Mouse (Mus musculus) stomach, embryonic 16.5 days (tissue): Measurements from ENCODE around the gene Dennd2c. TPM values are rescaled to one million over a fixed set of nuclear protein-coding genes. Genes with fewer than 3 reads are reported as not detected.

Source experiments
- ATAC-seq: fragments of 200-750 bp; cut with Nextera tagmentation; 2 replicates; pipeline ENCODE4 v1.8.0; 2017; ENCODE audit warnings: moderate number of reproducible peaks, moderate TSS enrichment; ENCODE audit not compliant: insufficient read depth, low FRiP score
- H3K27ac ChIP-seq: fragments of 300-500 bp; sonication (generic); 2 replicates; pipeline ENCODE4 v1.5.1; 2014; ENCODE audit warnings: low read length
- H3K27me3 ChIP-seq: fragments of 300-500 bp; sonication (generic); 2 replicates; pipeline ENCODE4 v1.6.1; 2014; ENCODE audit warnings: low read length, control low read depth, mixed read lengths; ENCODE audit not compliant: control insufficient read depth, insufficient read depth
- H3K36me3 ChIP-seq: fragments of 300-500 bp; sonication (generic); 2 replicates; pipeline ENCODE4 v1.6.1; 2014; ENCODE audit warnings: low read length; ENCODE audit not compliant: control insufficient read depth, insufficient read depth
- H3K4me1 ChIP-seq: fragments of 300-500 bp; sonication (generic); 2 replicates; pipeline ENCODE4 v1.6.1; 2014; ENCODE audit warnings: low read length, control low read depth, mixed read lengths; ENCODE audit not compliant: control insufficient read depth, insufficient read depth
- H3K4me2 ChIP-seq: fragments of 300-500 bp; sonication (generic); 2 replicates; pipeline ENCODE4 v1.6.1; 2014; ENCODE audit warnings: low read depth, low read length, mixed read lengths
- H3K4me3 ChIP-seq: fragments of 300-500 bp; sonication (generic); replicated peaks from 2 replicates; pipeline ENCODE4 v1.5.1; 2014; ENCODE audit warnings: mild to moderate bottlenecking, low read length
- H3K9ac ChIP-seq: fragments of 300-500 bp; sonication (generic); 2 replicates; pipeline ENCODE4 v1.6.1; 2014; ENCODE audit warnings: low read length
- H3K9me3 ChIP-seq: fragments of 300-500 bp; sonication (generic); replicated peaks from 2 replicates; pipeline ENCODE4 v1.6.1; 2016; ENCODE audit warnings: low read length, control low read depth; ENCODE audit not compliant: control insufficient read depth
- WGBS: fragments of 180-500 bp; shearing (Covaris S2); extraction: QIAGEN DNeasy Blood & Tissue Kit; methylation state at CpG from one replicate; pipeline ENCODE4 v1.1.7; 2014; 5-methylcytosine and 5-hydroxymethylcytosine counted together
- polyA plus RNA-seq: library from polyadenylated mRNA; unstranded; fragments of >200 nt; fragmentation: Nextera tagmentation; extraction: Ambion mirVana; gene quantifications from 2 replicates; pipeline ENCODE4 v1.2.1, GENCODE M21; 2015

The Dennd2c gene
- polyA plus RNA-seq, 1 experiment from 2014 or later = 9.9 TPM

- Histone ChIP-seq H3K4me1 (peaks cover 5% of the 10 kb centered on the region; the same call in 1 of the 2 replicates), H3K9me3 (no peaks in the 10 kb centered on the region), H3K4me3 (no peak overlapping the region), H3K4me2 (no peak overlapping the region), H3K9ac (no peak overlapping the region), H3K27ac (no peak overlapping the region), H3K36me3 (no peaks in the 10 kb centered on the region), H3K27me3 (no peaks in the 10 kb centered on the region)
- WGBS = 85% methylated on average over 10 of the region's 10 CpGs
- no peak for ATAC-seq
Measured at GRCm38 (mm10) chr3:103142366-103142765, 40.0 kb downstream of the Dennd2c start.

- WGBS = 83% methylated on average over 2 of the region's 2 CpGs
- H3K27ac ChIP-seq = peak overlapping the region; percentile 84
- no peak for ATAC-seq
Measured at GRCm38 (mm10) chr3:103145336-103145735, 42.9 kb downstream of the Dennd2c start.

GRCm38 (mm10) chr3:103145791-103146190 lies 43.4 kb downstream of the Dennd2c start:
- Histone ChIP-seq H3K9ac (no peak overlapping the region), H3K4me3 (no peak overlapping the region), H3K27ac (peak overlapping the region; percentile 84), H3K4me2 (no peak overlapping the region), H3K27me3 (no peaks in the 10 kb centered on the region), H3K36me3 (no peaks in the 10 kb centered on the region), H3K9me3 (no peaks in the 10 kb centered on the region), H3K4me1 (no peaks in the 10 kb centered on the region)
- ATAC-seq = no peak
- WGBS = 72% methylated on average over 4 of the region's 4 CpGs

More at GRCm38 (mm10) chr3:103145336-103145735, 42.9 kb downstream of the Dennd2c start:
- no peaks in the 10 kb centered on the region for H3K27me3 ChIP-seq
- H3K36me3 ChIP-seq = no peaks in the 10 kb centered on the region
- H3K9ac ChIP-seq = no peak overlapping the region
- no peak overlapping the region for H3K4me3 ChIP-seq
- no peak overlapping the region for H3K4me2 ChIP-seq
- H3K4me1 ChIP-seq = no peaks in the 10 kb centered on the region
- H3K9me3 ChIP-seq = no peaks in the 10 kb centered on the region

- H3K27me3 ChIP-seq = no peaks in the 10 kb centered on the region
- H3K4me2 ChIP-seq = no peak overlapping the region
- 64% methylated on average over 23 of the region's 23 CpGs for WGBS
- no peak overlapping the region for H3K9ac ChIP-seq
- H3K4me3 ChIP-seq = no peak overlapping the region
- no peaks in the 10 kb centered on the region for H3K36me3 ChIP-seq
- no peaks in the 10 kb centered on the region for H3K9me3 ChIP-seq
- no peaks in the 10 kb centered on the region for H3K4me1 ChIP-seq
- peak; percentile 81 for ATAC-seq
- H3K27ac ChIP-seq = peak overlapping the region; percentile 84
Measured at GRCm38 (mm10) chr3:103146330-103147166, 44.1 kb downstream of the Dennd2c start.

DNA sequence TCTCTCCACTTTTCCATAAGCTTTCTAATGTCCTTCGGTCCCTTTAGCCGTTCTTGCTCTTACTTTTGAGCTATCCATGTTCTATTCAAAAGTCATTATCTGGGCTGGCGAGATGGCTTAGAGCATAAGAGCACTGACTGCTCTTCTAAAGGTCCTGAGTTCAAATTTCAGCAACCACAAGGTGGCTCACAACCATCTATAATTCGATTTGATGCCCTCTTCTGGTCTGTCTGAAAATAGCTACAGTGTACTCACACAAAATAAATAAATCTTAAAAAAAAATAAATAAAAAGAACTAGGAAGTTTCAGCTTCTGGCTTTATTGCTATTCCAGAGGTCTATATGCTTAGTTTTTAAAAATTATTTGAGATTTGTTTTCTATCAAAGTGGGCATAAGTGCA lies 45.4 kb downstream of the Dennd2c start:
- ATAC-seq = no peak
- Histone ChIP-seq H3K9ac (no peak overlapping the region), H3K4me2 (no peak overlapping the region)

GRCm38 (mm10) chr3:103148941-103149340 lies 46.5 kb downstream of the Dennd2c start:
- Histone ChIP-seq H3K4me1 (no peaks in the 10 kb centered on the region), H3K4me3 (no peak overlapping the region), H3K27ac (no peak overlapping the region), H3K36me3 (peaks cover 4% of the 10 kb centered on the region; the same call in 1 of the 2 replicates), H3K9ac (no peak overlapping the region), H3K4me2 (no peak overlapping the region), H3K27me3 (no peaks in the 10 kb centered on the region), H3K9me3 (no peaks in the 10 kb centered on the region)
- WGBS = 89% methylated on average over 10 of the region's 10 CpGs
- ATAC-seq = no peak

More for the DNA sequence above, 45.4 kb downstream of the Dennd2c start:
- Histone ChIP-seq H3K36me3 (no peaks in the 10 kb centered on the region), H3K9me3 (no peaks in the 10 kb centered on the region), H3K4me1 (no peaks in the 10 kb centered on the region), H3K27me3 (no peaks in the 10 kb centered on the region), H3K27ac (peak overlapping the region; percentile 84; the same call in 1 of the 2 replicates), H3K4me3 (no peak overlapping the region)
- WGBS = 82% methylated on average over 4 of the region's 4 CpGs

DNA sequence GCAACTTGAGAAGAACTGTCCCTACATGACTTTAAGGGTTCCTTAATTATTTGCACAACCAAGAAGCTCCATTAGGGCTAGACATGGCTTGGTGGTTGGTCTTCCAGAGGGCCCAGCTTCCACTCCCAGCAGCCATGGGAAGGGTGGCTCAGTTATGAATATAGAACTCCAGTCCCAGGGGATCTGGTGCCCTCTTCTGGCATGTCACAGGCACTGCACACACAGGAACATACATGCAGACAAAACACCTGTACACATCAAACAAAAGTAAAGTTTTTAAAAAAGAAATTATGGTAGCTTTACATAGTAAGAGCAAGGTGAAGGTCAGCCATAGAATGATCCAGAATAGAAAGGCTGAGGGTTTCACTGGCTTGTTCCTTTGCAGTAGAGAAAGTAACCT lies 51.4 kb downstream of the Dennd2c start:
- Histone ChIP-seq H3K27me3 (no peaks in the 10 kb centered on the region), H3K9me3 (no peaks in the 10 kb centered on the region)
- ATAC-seq = no peak

DNA sequence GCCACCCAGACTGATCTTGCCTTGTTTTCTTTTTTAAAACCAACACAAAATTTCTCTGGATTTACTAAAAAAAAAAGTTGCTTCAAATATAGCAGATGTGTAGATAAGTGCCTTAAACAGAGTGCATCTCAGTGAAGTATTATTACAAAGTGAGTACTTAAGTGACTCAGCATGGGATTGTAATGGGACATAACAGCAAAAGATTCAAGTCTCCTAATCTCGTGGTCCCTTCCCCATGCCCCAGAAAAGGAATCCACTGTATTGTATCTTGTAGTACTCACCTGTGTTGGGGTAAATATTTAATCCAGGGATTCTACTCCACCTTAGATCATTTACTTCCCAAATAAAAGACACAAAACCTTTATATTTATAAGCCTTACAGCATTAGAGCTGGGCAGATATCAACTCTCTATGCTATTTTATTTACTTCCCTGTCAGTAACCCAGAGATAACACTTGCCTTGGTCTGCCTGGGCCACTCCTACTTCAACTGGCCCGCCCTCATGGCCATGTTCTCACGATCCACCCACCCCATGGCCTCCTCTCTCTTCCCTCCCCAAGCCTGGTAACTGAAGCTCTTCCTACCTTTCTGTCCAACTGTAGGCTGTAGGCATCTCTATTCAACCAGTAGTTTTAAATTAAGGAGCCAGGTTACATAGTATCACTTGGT lies 57.0 kb downstream of the Dennd2c start:
- Histone ChIP-seq H3K4me1 (no peaks in the 10 kb centered on the region), H3K4me3 (no peak overlapping the region), H3K27me3 (no peaks in the 10 kb centered on the region), H3K9ac (no peak overlapping the region), H3K9me3 (no peaks in the 10 kb centered on the region), H3K4me2 (no peak overlapping the region), H3K27ac (no peak overlapping the region), H3K36me3 (no peaks in the 10 kb centered on the region)
- 37% methylated on average over 3 of the region's 3 CpGs for WGBS
- no peak for ATAC-seq

More for the DNA sequence above, 51.4 kb downstream of the Dennd2c start:
- Histone ChIP-seq H3K27ac (no peak overlapping the region), H3K9ac (no peak overlapping the region), H3K4me2 (no peak overlapping the region), H3K4me3 (no peak overlapping the region), H3K36me3 (peaks cover 4% of the 10 kb centered on the region; the same call in 1 of the 2 replicates), H3K4me1 (no peaks in the 10 kb centered on the region)

- ATAC-seq = no peak
- WGBS = 17% methylated on average over 4 of the region's 4 CpGs
Measured at GRCm38 (mm10) chr3:103169771-103170170, 67.4 kb downstream of the Dennd2c start.

More at GRCm38 (mm10) chr3:103169771-103170170, 67.4 kb downstream of the Dennd2c start:
- no peak overlapping the region for H3K27ac ChIP-seq
- H3K4me3 ChIP-seq = no peak overlapping the region
- no peaks in the 10 kb centered on the region for H3K9me3 ChIP-seq
- no peak overlapping the region for H3K4me2 ChIP-seq
- no peaks in the 10 kb centered on the region for H3K27me3 ChIP-seq
- H3K4me1 ChIP-seq = peaks cover 13% of the 10 kb centered on the region
- no peaks in the 10 kb centered on the region; the same call in 1 of the 2 replicates for H3K36me3 ChIP-seq
- H3K9ac ChIP-seq = no peak overlapping the region
